Mouse (Mus musculus): ENCODE measurements around the gene Ptprd.

DNA sequence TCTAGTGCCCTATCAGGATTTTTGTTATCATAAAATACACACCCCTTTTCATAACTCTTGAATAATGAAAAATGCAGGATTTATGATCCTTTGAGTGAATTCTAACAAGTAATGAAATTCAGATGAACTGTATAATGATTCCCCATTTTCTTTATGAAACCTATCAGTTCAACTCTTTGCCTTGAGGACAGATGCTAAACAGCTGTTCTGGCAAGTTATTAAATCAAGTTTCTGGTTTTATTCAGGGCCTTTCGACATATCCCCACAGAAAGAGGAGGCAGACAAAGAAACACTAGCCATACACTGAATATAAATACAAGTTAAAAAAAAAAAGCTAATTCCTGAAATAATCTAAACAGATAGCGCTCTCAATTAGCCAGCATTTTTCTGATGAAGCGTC lies 1914.4 kb downstream of the Ptprd start:
- TF ChIP-seq POLR2A (IDR thresholded peaks at IDR 0.05; ENCODE audit: borderline replicate concordance, extremely low read depth, insufficient read depth, insufficient read length, poor library complexity, severe bottlenecking) (no peak), CTCF (IDR thresholded peaks at IDR 0.05; ENCODE audit: borderline replicate concordance, extremely low read depth, insufficient read depth, insufficient read length) (no peak)
